Mouse (Mus musculus): ENCODE results near the gene Bcat1. TPM values are rescaled to one million over a fixed set of nuclear protein-coding genes. Genes with fewer than 3 reads are reported as not detected.

Bcat1 gene
- polyA plus RNA-seq, 1 experiment from 2014 or later: 1.2 TPM

GRCm38 (mm10) chr6:145055277-145055858, 20.6 kb downstream of the Bcat1 start:
- Histone ChIP-seq H3K9me3 (replicated peaks; ENCODE audit: control insufficient read depth, low read length) (no peaks in the 10 kb centered on the region), H3K27me3 (ENCODE audit: control insufficient read depth, insufficient read depth, low read depth, low read length) (no peaks in the 10 kb centered on the region), H3K4me1 (ENCODE audit: control insufficient read depth, low read depth, low read length) (no peaks in the 10 kb centered on the region), H3K4me2 (ENCODE audit: low read depth, low read length) (no peak overlapping the region), H3K4me3 (ENCODE audit: low read depth, low read length) (no peak overlapping the region), H3K27ac (ENCODE audit: low read length) (no peak overlapping the region), H3K9ac (ENCODE audit: low read depth, low read length) (no peak overlapping the region), H3K36me3 (ENCODE audit: control insufficient read depth, insufficient read depth) (no peaks in the 10 kb centered on the region)
- WGBS (ENCODE audit: insufficient replicate concordance): 50% methylated on average over 6 of the region's 6 CpGs
- no peak for ATAC-seq (ENCODE audit: low read depth)

- Histone ChIP-seq H3K36me3 (ENCODE audit: control insufficient read depth, insufficient read depth) (no peaks in the 10 kb centered on the region), H3K9ac (ENCODE audit: low read depth, low read length) (no peak overlapping the region), H3K9me3 (replicated peaks; ENCODE audit: control insufficient read depth, low read length) (no peaks in the 10 kb centered on the region), H3K4me1 (ENCODE audit: control insufficient read depth, low read depth, low read length) (no peaks in the 10 kb centered on the region; the same call in 1 of the 2 replicates), H3K27ac (ENCODE audit: low read length) (no peak overlapping the region), H3K27me3 (ENCODE audit: control insufficient read depth, insufficient read depth, low read depth, low read length) (peaks cover 15% of the 10 kb centered on the region), H3K4me2 (ENCODE audit: low read depth, low read length) (no peak overlapping the region), H3K4me3 (ENCODE audit: low read depth, low read length) (no peak overlapping the region)
- ATAC-seq (ENCODE audit: low read depth): no peak
- whole genome bisulfite sequencing (ENCODE audit: insufficient replicate concordance): 46% methylated on average over 2 of the region's 2 CpGs
Measured at GRCm38 (mm10) chr6:145052669-145053068, 23.3 kb downstream of the Bcat1 start.

- Histone ChIP-seq H3K4me3 (ENCODE audit: low read depth, low read length) (no peak overlapping the region), H3K4me1 (ENCODE audit: control insufficient read depth, low read depth, low read length) (no peaks in the 10 kb centered on the region; the same call in 1 of the 2 replicates), H3K27me3 (ENCODE audit: control insufficient read depth, insufficient read depth, low read depth, low read length) (peaks cover 21% of the 10 kb centered on the region), H3K9me3 (replicated peaks; ENCODE audit: control insufficient read depth, low read length) (no peaks in the 10 kb centered on the region), H3K36me3 (ENCODE audit: control insufficient read depth, insufficient read depth) (no peaks in the 10 kb centered on the region), H3K4me2 (ENCODE audit: low read depth, low read length) (no peak overlapping the region), H3K9ac (ENCODE audit: low read depth, low read length) (no peak overlapping the region), H3K27ac (ENCODE audit: low read length) (no peak overlapping the region)
- WGBS (ENCODE audit: insufficient replicate concordance): 55% methylated on average over 3 of the region's 3 CpGs
- no peak for ATAC-seq (ENCODE audit: low read depth)
Measured at GRCm38 (mm10) chr6:145050899-145051298, 25.1 kb downstream of the Bcat1 start.

GRCm38 (mm10) chr6:145048131-145048997, 27.6 kb downstream of the Bcat1 start:
- peaks cover 21% of the 10 kb centered on the region for H3K27me3 ChIP-seq (ENCODE audit: control insufficient read depth, insufficient read depth, low read depth, low read length)
- no peaks in the 10 kb centered on the region; the same call in 1 of the 2 replicates for H3K4me1 ChIP-seq (ENCODE audit: control insufficient read depth, low read depth, low read length)
- H3K4me2 ChIP-seq (ENCODE audit: low read depth, low read length): peak overlapping the region; percentile 49
- peak overlapping the region; percentile 22; the same call in 1 of the 2 replicates for H3K4me3 ChIP-seq (ENCODE audit: low read depth, low read length)
- no peak for ATAC-seq (ENCODE audit: low read depth)
- H3K9ac ChIP-seq (ENCODE audit: low read depth, low read length): no peak overlapping the region
- 9% methylated on average over 63 of the region's 64 CpGs for WGBS (ENCODE audit: insufficient replicate concordance)
- H3K36me3 ChIP-seq (ENCODE audit: control insufficient read depth, insufficient read depth): no peaks in the 10 kb centered on the region
- H3K9me3 ChIP-seq (replicated peaks; ENCODE audit: control insufficient read depth, low read length): no peaks in the 10 kb centered on the region
- no peak overlapping the region for H3K27ac ChIP-seq (ENCODE audit: low read length)

- no peak overlapping the region for H3K4me2 ChIP-seq (ENCODE audit: low read depth, low read length)
- H3K27me3 ChIP-seq (ENCODE audit: control insufficient read depth, insufficient read depth, low read depth, low read length): peaks cover 21% of the 10 kb centered on the region
- no peak for ATAC-seq (ENCODE audit: low read depth)
- H3K36me3 ChIP-seq (ENCODE audit: control insufficient read depth, insufficient read depth): no peaks in the 10 kb centered on the region
- H3K4me3 ChIP-seq (ENCODE audit: low read depth, low read length): no peak overlapping the region
- H3K9ac ChIP-seq (ENCODE audit: low read depth, low read length): no peak overlapping the region
- H3K9me3 ChIP-seq (replicated peaks; ENCODE audit: control insufficient read depth, low read length): no peaks in the 10 kb centered on the region
- H3K27ac ChIP-seq (ENCODE audit: low read length): no peak overlapping the region
- no peaks in the 10 kb centered on the region; the same call in 1 of the 2 replicates for H3K4me1 ChIP-seq (ENCODE audit: control insufficient read depth, low read depth, low read length)
- 16% methylated on average over 15 of the region's 15 CpGs for WGBS (ENCODE audit: insufficient replicate concordance)
Measured at GRCm38 (mm10) chr6:145047445-145047857, 28.5 kb downstream of the Bcat1 start.

GRCm38 (mm10) chr6:145046266-145046890, 29.6 kb downstream of the Bcat1 start:
- H3K9ac ChIP-seq (ENCODE audit: low read depth, low read length): no peak overlapping the region
- H3K4me2 ChIP-seq (ENCODE audit: low read depth, low read length): no peak overlapping the region
- H3K4me3 ChIP-seq (ENCODE audit: low read depth, low read length): no peak overlapping the region
- WGBS (ENCODE audit: insufficient replicate concordance): 64% methylated on average over 13 of the region's 13 CpGs
- no peaks in the 10 kb centered on the region for H3K9me3 ChIP-seq (replicated peaks; ENCODE audit: control insufficient read depth, low read length)
- H3K36me3 ChIP-seq (ENCODE audit: control insufficient read depth, insufficient read depth): no peaks in the 10 kb centered on the region
- H3K27ac ChIP-seq (ENCODE audit: low read length): no peak overlapping the region
- H3K4me1 ChIP-seq (ENCODE audit: control insufficient read depth, low read depth, low read length): no peaks in the 10 kb centered on the region; the same call in 1 of the 2 replicates
- peaks cover 21% of the 10 kb centered on the region for H3K27me3 ChIP-seq (ENCODE audit: control insufficient read depth, insufficient read depth, low read depth, low read length)
- ATAC-seq (ENCODE audit: low read depth): no peak

GRCm38 (mm10) chr6:145044916-145045574, 30.9 kb downstream of the Bcat1 start:
- WGBS (ENCODE audit: insufficient replicate concordance): 74% methylated on average over 20 of the region's 20 CpGs
- ATAC-seq (ENCODE audit: low read depth): no peak
- Histone ChIP-seq H3K9ac (ENCODE audit: low read depth, low read length) (no peak overlapping the region), H3K36me3 (ENCODE audit: control insufficient read depth, insufficient read depth) (no peaks in the 10 kb centered on the region), H3K4me1 (ENCODE audit: control insufficient read depth, low read depth, low read length) (no peaks in the 10 kb centered on the region; the same call in 1 of the 2 replicates), H3K27me3 (ENCODE audit: control insufficient read depth, insufficient read depth, low read depth, low read length) (peaks cover 21% of the 10 kb centered on the region), H3K9me3 (replicated peaks; ENCODE audit: control insufficient read depth, low read length) (no peaks in the 10 kb centered on the region), H3K4me3 (ENCODE audit: low read depth, low read length) (no peak overlapping the region), H3K4me2 (ENCODE audit: low read depth, low read length) (no peak overlapping the region), H3K27ac (ENCODE audit: low read length) (no peak overlapping the region)

GRCm38 (mm10) chr6:145040732-145041131, 35.3 kb downstream of the Bcat1 start:
- Histone ChIP-seq H3K4me1 (ENCODE audit: control insufficient read depth, low read depth, low read length) (no peaks in the 10 kb centered on the region), H3K36me3 (ENCODE audit: control insufficient read depth, insufficient read depth) (no peaks in the 10 kb centered on the region), H3K9me3 (replicated peaks; ENCODE audit: control insufficient read depth, low read length) (no peaks in the 10 kb centered on the region), H3K4me3 (ENCODE audit: low read depth, low read length) (no peak overlapping the region), H3K4me2 (ENCODE audit: low read depth, low read length) (no peak overlapping the region), H3K9ac (ENCODE audit: low read depth, low read length) (no peak overlapping the region), H3K27ac (ENCODE audit: low read length) (no peak overlapping the region), H3K27me3 (ENCODE audit: control insufficient read depth, insufficient read depth, low read depth, low read length) (no peaks in the 10 kb centered on the region)
- no peak for ATAC-seq (ENCODE audit: low read depth)
- WGBS (ENCODE audit: insufficient replicate concordance): 24% methylated on average over 7 of the region's 7 CpGs

All from liver, embryonic 16.5 days (tissue).